ENCODE assay signal across 8 mouse cellular contexts in the genomic region with DNA sequence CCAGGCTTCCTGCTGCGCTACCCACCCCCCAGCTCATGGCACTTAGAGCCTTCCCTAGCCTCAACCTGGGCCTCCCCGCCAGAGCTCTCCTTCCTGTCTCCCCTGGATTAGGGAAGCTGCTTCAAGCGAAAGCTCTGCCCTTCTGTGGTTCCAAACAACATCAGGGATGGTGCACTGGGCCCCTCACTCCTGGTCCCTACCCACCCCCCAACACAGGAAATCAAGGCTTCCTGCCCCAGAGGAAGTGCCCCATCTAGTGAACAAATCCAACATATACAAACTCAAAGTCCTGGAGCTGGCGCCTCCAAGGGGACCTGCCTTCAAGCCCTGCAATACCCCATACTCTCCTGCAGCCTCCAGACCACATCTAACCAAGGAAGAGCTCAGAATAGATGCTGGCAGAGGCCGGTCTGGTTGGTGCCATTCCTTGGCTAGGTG. TPM values are rescaled to one million over a fixed set of nuclear protein-coding genes. Genes with fewer than 3 reads are reported as not detected.
DNase-seq lines count a peak whose midpoint lies in the region; ATAC-seq and TF ChIP-seq lines count a peak whose summit lies in the region.

No protein-coding gene starts in this region.

- H3K4me3 ChIP-seq in G1E (ENCODE audit: low read depth, low read length), result peak overlapping the region; percentile 48; the same call in 1 of the 2 replicates
- peak overlapping the region; percentile 92 for H3K4me3 ChIP-seq in embryonic facial prominence, embryonic 10.5 days
- H3K4me3 ChIP-seq in hindbrain, embryonic 14.5 days (replicated peaks; ENCODE audit: low read length), result 0 out of 2 replicates have a peak overlapping the region, but pooled peaks have one; percentile 13
- H3K4me3 ChIP-seq in liver, postnatal 0 days (ENCODE audit: low read depth, low read length), result 0 out of 2 replicates have a peak overlapping the region, but pooled peaks have one; percentile 2
- no peak overlapping the region for H3K4me3 ChIP-seq in stomach, postnatal 0 days (ENCODE audit: low read depth, low read length)

- peaks cover 93% of the 10 kb centered on the region for H3K36me3 ChIP-seq in G1E (replicated peaks)
- peaks cover 9% of the 10 kb centered on the region for H3K36me3 ChIP-seq in embryonic facial prominence, embryonic 10.5 days (replicated peaks)
- H3K36me3 ChIP-seq in hindbrain, embryonic 14.5 days (replicated peaks; ENCODE audit: control insufficient read depth, insufficient read depth), result 0 out of 2 replicates have a peak, but pooled peaks cover 4% of the 10 kb centered on the region
- no peaks in the 10 kb centered on the region for H3K36me3 ChIP-seq in liver, postnatal 0 days (replicated peaks; ENCODE audit: insufficient read depth, low read length)
- H3K36me3 ChIP-seq in stomach, postnatal 0 days (ENCODE audit: control insufficient read depth, insufficient read depth, low read length), result no peaks in the 10 kb centered on the region

- peaks cover 86% of the 10 kb centered on the region for H3K4me1 ChIP-seq in G1E (ENCODE audit: insufficient read depth, low read depth, low read length)
- peaks cover 83% of the 10 kb centered on the region for H3K4me1 ChIP-seq in embryonic facial prominence, embryonic 10.5 days
- peaks cover 67% of the 10 kb centered on the region for H3K4me1 ChIP-seq in hindbrain, embryonic 14.5 days (replicated peaks; ENCODE audit: control insufficient read depth, insufficient read depth, low read length)
- peaks cover 43% of the 10 kb centered on the region for H3K4me1 ChIP-seq in liver, postnatal 0 days (ENCODE audit: insufficient read depth)
- peaks cover 16% of the 10 kb centered on the region for H3K4me1 ChIP-seq in stomach, postnatal 0 days (replicated peaks; ENCODE audit: control insufficient read depth, insufficient read depth)

- peaks cover 2% of the 10 kb centered on the region for H3K9me3 ChIP-seq in G1E (replicated peaks)
- no peaks in the 10 kb centered on the region for H3K9me3 ChIP-seq in embryonic facial prominence, embryonic 10.5 days
- no peaks in the 10 kb centered on the region for H3K9me3 ChIP-seq in hindbrain, embryonic 14.5 days (ENCODE audit: control insufficient read depth, low read length)
- no peaks in the 10 kb centered on the region for H3K9me3 ChIP-seq in liver, postnatal 0 days (ENCODE audit: low read length)
- H3K9me3 ChIP-seq in stomach, postnatal 0 days (ENCODE audit: control insufficient read depth, low read length), result no peaks in the 10 kb centered on the region

- peak overlapping the region; percentile 65; the same call in 1 of the 2 replicates for H3K27ac ChIP-seq in embryonic facial prominence, embryonic 10.5 days (replicated peaks)
- peak overlapping the region; percentile 72; the same call in 1 of the 2 replicates for H3K27ac ChIP-seq in hindbrain, embryonic 14.5 days
- H3K27ac ChIP-seq in liver, postnatal 0 days (ENCODE audit: low read depth), result peak overlapping the region; percentile 13; the same call in 1 of the 2 replicates
- H3K27ac ChIP-seq in stomach, postnatal 0 days (replicated peaks), result peak overlapping the region; percentile 41; the same call in 1 of the 2 replicates

- WGBS in embryonic facial prominence, embryonic 10.5 days, result 49% methylated on average over 5 of the region's 5 CpGs
- 61% methylated on average over 5 of the region's 5 CpGs for WGBS in hindbrain, embryonic 14.5 days
- WGBS in liver, postnatal 0 days (ENCODE audit: insufficient replicate concordance), result 35% methylated on average over 5 of the region's 5 CpGs
- 57% methylated on average over 5 of the region's 5 CpGs for WGBS in stomach, postnatal 0 days

- TF ChIP-seq CTCF in G1E (IDR thresholded peaks at IDR 0.05; ENCODE audit: low read depth, low read length), result no peak
- TF ChIP-seq CTCF in liver, postnatal 0 days (IDR thresholded peaks at IDR 0.05; ENCODE audit: low read depth), result peak; percentile 42
- peak; percentile 51; the same call in 1 of the 2 replicates for TF ChIP-seq CTCF in stomach, postnatal 0 days (IDR thresholded peaks at IDR 0.05; ENCODE audit: low read depth)

- peak overlapping the region; percentile 31; the same call in 1 of the 2 replicates for H3K9ac ChIP-seq in hindbrain, embryonic 14.5 days
- no peak overlapping the region; the same call in 1 of the 2 replicates for H3K9ac ChIP-seq in liver, postnatal 0 days (replicated peaks)
- no peak overlapping the region for H3K9ac ChIP-seq in stomach, postnatal 0 days (ENCODE audit: low read length)

- peak overlapping the region; percentile 86 for H3K4me2 ChIP-seq in hindbrain, embryonic 14.5 days (replicated peaks)
- peak overlapping the region; percentile 95 for H3K4me2 ChIP-seq in liver, postnatal 0 days (ENCODE audit: low read depth, low read length)
- peak overlapping the region; percentile 6; the same call in 1 of the 2 replicates for H3K4me2 ChIP-seq in stomach, postnatal 0 days (replicated peaks; ENCODE audit: low read depth)

- TF ChIP-seq EP300 in liver, postnatal 0 days (IDR thresholded peaks at IDR 0.05; ENCODE audit: low read depth), result no peak
- no peak for TF ChIP-seq EP300 in stomach, postnatal 0 days (optimal IDR thresholded peaks at IDR 0.05)

- no peak for ATAC-seq in G1E (ENCODE audit: extremely low read depth, insufficient number of reproducible peaks, low FRiP score, poor library complexity, severe bottlenecking)
- ATAC-seq in hindbrain, embryonic 14.5 days (ENCODE audit: low FRiP score), result no peak
- ATAC-seq in liver, postnatal 0 days, result no peak
- no peak for ATAC-seq in stomach, postnatal 0 days (ENCODE audit: low FRiP score, low TSS enrichment)

- no peaks in the 10 kb centered on the region for H3K27me3 ChIP-seq in G1E (ENCODE audit: insufficient read depth, low read length)
- peaks cover 21% of the 10 kb centered on the region for H3K27me3 ChIP-seq in embryonic facial prominence, embryonic 10.5 days (replicated peaks; ENCODE audit: low read depth, poor library complexity, severe bottlenecking)
- H3K27me3 ChIP-seq in hindbrain, embryonic 14.5 days (ENCODE audit: control insufficient read depth, insufficient read depth, low read length), result no peaks in the 10 kb centered on the region
- peaks cover 17% of the 10 kb centered on the region; the same call in 1 of the 2 replicates for H3K27me3 ChIP-seq in liver, postnatal 0 days (ENCODE audit: insufficient read depth, low read length)
- H3K27me3 ChIP-seq in stomach, postnatal 0 days (ENCODE audit: control insufficient read depth, insufficient read depth, low read length), result no peaks in the 10 kb centered on the region

- no peak for DNase-seq in G1E (ENCODE audit: low spot score)
- peak; percentile 44 for DNase-seq in embryonic facial prominence, embryonic 10.5 days (ENCODE audit: low spot score)
- no peak for DNase-seq in hindbrain, embryonic 14.5 days (ENCODE audit: low spot score)
- no peak for DNase-seq in liver, postnatal 0 days
- no peak for DNase-seq in stomach, postnatal 0 days (ENCODE audit: low spot score)
- no peak for DNase-seq in layer of hippocampus, postnatal 25 days (ENCODE audit: extremely low spot score in 1 of 2, low spot score in 1 of 2)
- DNase-seq in spleen, adult 12 weeks (ENCODE audit: low spot score), result no peak
- no peak for DNase-seq in urinary bladder, postnatal 14 days (ENCODE audit: low spot score)

RNA-seq across cellular contexts. Expression of a gene that starts 15.4 kb away (rescaled TPM):
- total RNA-seq in G1E (2014; fragmentation: Nextera tagmentation) (20.4 and 21.1 TPM in 2 replicates), G1E (2017) (3.0 and 3.9 TPM in 2 replicates)
- polyA plus RNA-seq in G1E (2012), result 117 and 164 TPM in 2 replicates
- 26.6 and 30.2 TPM in 2 replicates for polyA plus RNA-seq in embryonic facial prominence, embryonic 10.5 days (2016; fragmentation: Nextera tagmentation; extraction: Ambion mirVana)
- polyA plus RNA-seq in hindbrain, embryonic 14.5 days (2014; fragmentation: Nextera tagmentation; extraction: Ambion mirVana), result 23.7 and 28.0 TPM in 2 replicates
- polyA plus RNA-seq in liver, postnatal 0 days (2015; fragmentation: Nextera tagmentation; extraction: Ambion mirVana), result 5.3 TPM in 2 replicates
- 8.0 and 9.4 TPM in 2 replicates for polyA plus RNA-seq in stomach, postnatal 0 days (2015; fragmentation: Nextera tagmentation; extraction: Ambion mirVana)
- 10 to 100 TPM; 15.6 to 30.1 TPM for total RNA-seq in layer of hippocampus, postnatal 25 days (2021)

RNA-seq across cellular contexts. Expression of a gene that starts 50.6 kb away (rescaled TPM):
- total RNA-seq in G1E (2014; fragmentation: Nextera tagmentation), result 210 and 256 TPM in 2 replicates
- total RNA-seq in G1E (2017), result 108 and 116 TPM in 2 replicates
- 113 and 125 TPM in 2 replicates for polyA plus RNA-seq in G1E (2012)
- polyA plus RNA-seq in embryonic facial prominence, embryonic 10.5 days (2016; fragmentation: Nextera tagmentation; extraction: Ambion mirVana), result 17.8 and 18.9 TPM in 2 replicates
- polyA plus RNA-seq in hindbrain, embryonic 14.5 days (2014; fragmentation: Nextera tagmentation; extraction: Ambion mirVana), result 92.6 and 101 TPM in 2 replicates
- polyA plus RNA-seq in liver, postnatal 0 days (2015; fragmentation: Nextera tagmentation; extraction: Ambion mirVana), result 59.0 and 61.1 TPM in 2 replicates
- polyA plus RNA-seq in stomach, postnatal 0 days (2015; fragmentation: Nextera tagmentation; extraction: Ambion mirVana), result 36.7 and 40.7 TPM in 2 replicates
- total RNA-seq in layer of hippocampus, postnatal 25 days (2021), result 100 to 1,000 TPM; 151 to 169 TPM

Comparison
In these comparisons a context has a peak if more than half of its experiments do, and no peak if none do; other contexts are left out.
1. H3K27ac ChIP-seq: peak in every context shown above with its lines; median percentile 72 in hindbrain, embryonic 14.5 days; 65 in embryonic facial prominence, embryonic 10.5 days; 41 in stomach, postnatal 0 days; 13 in liver, postnatal 0 days.
2. H3K4me2 ChIP-seq: peak in every context shown above with its lines; median percentile 95 in liver, postnatal 0 days; 86 in hindbrain, embryonic 14.5 days; 6 in stomach, postnatal 0 days.